Mouse (Mus musculus): ENCODE data around the gene Lin7a. TPM values are rescaled to one million over a fixed set of nuclear protein-coding genes. Genes with fewer than 3 reads are reported as not detected.

Lin7a gene
- polyA plus RNA-seq, 1 experiment from 2014 or later, result 1.4 TPM

GRCm38 (mm10) chr10:107244211-107244610, 27.3 kb upstream of the Lin7a start:
- Histone ChIP-seq H3K27me3 (ENCODE audit: insufficient read depth, low read length) (no peaks in the 10 kb centered on the region), H3K4me2 (ENCODE audit: low read depth, low read length) (no peak overlapping the region), H3K4me3 (ENCODE audit: low read depth, low read length) (no peak overlapping the region), H3K9me3 (ENCODE audit: low read length) (no peaks in the 10 kb centered on the region), H3K36me3 (replicated peaks; ENCODE audit: insufficient read depth, low read length) (no peaks in the 10 kb centered on the region), H3K4me1 (ENCODE audit: insufficient read depth) (no peaks in the 10 kb centered on the region), H3K27ac (ENCODE audit: low read depth) (no peak overlapping the region), H3K9ac (replicated peaks) (no peak overlapping the region)
- no peak for TF ChIP-seq CTCF (IDR thresholded peaks at IDR 0.05; ENCODE audit: low read depth)
- no peak for ATAC-seq
- WGBS (ENCODE audit: insufficient replicate concordance), result 68% methylated on average over 2 of the region's 2 CpGs
- no peak for DNase-seq

DNA sequence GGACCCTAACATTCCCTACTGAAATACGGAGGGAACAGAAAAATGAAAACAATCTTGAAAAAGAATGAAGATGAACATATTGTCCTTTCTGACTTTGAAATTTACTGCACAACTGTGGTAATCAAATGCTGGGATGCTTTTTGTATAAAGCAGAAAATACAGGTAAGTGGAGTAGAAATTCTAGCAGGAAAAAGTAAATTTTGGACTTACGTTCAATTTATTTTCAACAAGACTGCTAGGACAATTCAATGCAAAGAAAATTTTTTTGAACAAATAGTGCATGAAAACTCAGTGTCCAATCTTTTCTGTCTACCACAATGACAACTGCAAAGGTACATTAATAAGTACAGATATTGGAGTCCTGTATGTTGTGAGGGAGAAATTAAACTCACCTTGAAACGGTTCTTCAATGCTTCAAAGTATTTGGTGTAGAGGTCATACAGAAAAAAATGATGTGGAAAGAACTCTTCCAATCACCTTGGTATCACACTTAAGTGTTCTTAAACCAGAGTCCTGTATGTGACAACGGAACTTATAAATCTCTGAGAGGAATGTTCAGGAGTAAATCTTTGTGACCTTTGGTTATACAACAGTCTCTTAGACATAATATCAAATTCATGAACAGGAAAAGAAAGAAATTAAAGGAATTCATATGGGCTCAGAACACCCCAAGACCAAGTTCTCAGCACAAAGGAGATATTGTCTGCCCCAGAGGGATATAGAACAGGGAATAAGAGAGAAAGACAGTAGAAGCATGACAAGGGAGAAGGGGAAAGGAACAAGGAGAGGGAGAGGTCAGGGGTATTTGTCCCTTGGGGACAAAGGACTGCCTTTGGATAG, 26.6 kb upstream of the Lin7a start:
- Histone ChIP-seq H3K36me3 (replicated peaks; ENCODE audit: insufficient read depth, low read length) (no peaks in the 10 kb centered on the region), H3K27ac (ENCODE audit: low read depth) (no peak overlapping the region), H3K4me3 (ENCODE audit: low read depth, low read length) (no peak overlapping the region), H3K4me1 (ENCODE audit: insufficient read depth) (no peaks in the 10 kb centered on the region), H3K27me3 (ENCODE audit: insufficient read depth, low read length) (no peaks in the 10 kb centered on the region), H3K9ac (replicated peaks) (no peak overlapping the region), H3K4me2 (ENCODE audit: low read depth, low read length) (no peak overlapping the region), H3K9me3 (ENCODE audit: low read length) (no peaks in the 10 kb centered on the region)
- WGBS (ENCODE audit: insufficient replicate concordance), result 80% methylated on average over 4 of the region's 4 CpGs
- DNase-seq (no peak), ATAC-seq (no peak)
- TF ChIP-seq EP300 (IDR thresholded peaks at IDR 0.05; ENCODE audit: low read depth) (no peak), CTCF (IDR thresholded peaks at IDR 0.05; ENCODE audit: low read depth) (no peak)

DNA sequence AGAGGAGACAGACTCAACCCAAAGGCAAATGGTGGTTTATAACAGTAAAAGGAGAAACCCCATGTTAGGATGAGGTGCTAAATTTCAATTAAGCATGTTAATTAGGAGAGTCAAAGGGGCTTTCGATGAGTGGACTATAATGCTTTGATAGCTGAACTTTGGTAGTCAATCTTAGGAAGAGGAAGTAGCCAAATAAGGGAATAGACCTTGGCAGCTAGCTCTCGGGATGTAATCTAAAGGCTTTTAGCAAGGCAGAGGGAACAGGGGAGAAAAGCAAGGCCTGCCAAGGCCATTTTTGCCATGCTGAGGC, 26.0 kb upstream of the Lin7a start:
- H3K9me3 ChIP-seq (ENCODE audit: low read length), result no peaks in the 10 kb centered on the region
- no peaks in the 10 kb centered on the region for H3K27me3 ChIP-seq (ENCODE audit: insufficient read depth, low read length)
- WGBS (ENCODE audit: insufficient replicate concordance), result 44% methylated on average over 2 of the region's 2 CpGs
- no peak overlapping the region for H3K4me3 ChIP-seq (ENCODE audit: low read depth, low read length)
- no peak for ATAC-seq
- no peak overlapping the region for H3K27ac ChIP-seq (ENCODE audit: low read depth)
- no peak for DNase-seq
- no peak overlapping the region for H3K4me2 ChIP-seq (ENCODE audit: low read depth, low read length)
- no peak overlapping the region for H3K9ac ChIP-seq (replicated peaks)
- no peaks in the 10 kb centered on the region for H3K4me1 ChIP-seq (ENCODE audit: insufficient read depth)
- no peaks in the 10 kb centered on the region for H3K36me3 ChIP-seq (replicated peaks; ENCODE audit: insufficient read depth, low read length)
- no peak for TF ChIP-seq CTCF (IDR thresholded peaks at IDR 0.05; ENCODE audit: low read depth)

DNA sequence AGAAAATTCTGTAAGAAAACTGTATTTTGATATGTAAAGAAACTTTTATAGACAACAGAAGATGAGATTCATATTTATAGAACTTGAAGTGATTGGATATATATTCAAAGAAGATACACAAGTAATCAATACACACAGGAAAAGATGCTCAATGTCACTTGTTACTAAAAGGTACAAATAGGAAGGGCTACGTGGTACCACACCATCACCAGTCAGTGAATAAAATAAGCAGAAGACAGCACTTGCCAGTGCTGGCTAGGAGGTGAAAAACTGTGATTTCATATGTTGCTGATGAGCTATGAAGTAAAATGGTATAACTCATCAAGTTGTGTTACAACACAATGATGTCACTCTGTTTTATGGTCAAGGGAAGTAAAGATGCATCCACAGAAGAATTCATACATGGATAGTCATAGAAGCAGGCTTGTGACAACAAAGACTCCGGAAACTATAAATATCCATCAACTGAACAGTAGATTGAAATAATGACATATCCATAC, 25.5 kb upstream of the Lin7a start:
- Histone ChIP-seq H3K36me3 (replicated peaks; ENCODE audit: insufficient read depth, low read length) (no peaks in the 10 kb centered on the region), H3K9me3 (ENCODE audit: low read length) (no peaks in the 10 kb centered on the region), H3K4me3 (ENCODE audit: low read depth, low read length) (no peak overlapping the region), H3K27ac (ENCODE audit: low read depth) (no peak overlapping the region), H3K4me1 (ENCODE audit: insufficient read depth) (no peaks in the 10 kb centered on the region), H3K9ac (replicated peaks) (no peak overlapping the region), H3K27me3 (ENCODE audit: insufficient read depth, low read length) (no peaks in the 10 kb centered on the region), H3K4me2 (ENCODE audit: low read depth, low read length) (no peak overlapping the region)
- DNase-seq (no peak), ATAC-seq (no peak)
- TF ChIP-seq EP300 (IDR thresholded peaks at IDR 0.05; ENCODE audit: low read depth) (no peak), CTCF (IDR thresholded peaks at IDR 0.05; ENCODE audit: low read depth) (no peak)
- WGBS (ENCODE audit: insufficient replicate concordance), result 79% methylated on average over 2 of the region's 2 CpGs

DNA sequence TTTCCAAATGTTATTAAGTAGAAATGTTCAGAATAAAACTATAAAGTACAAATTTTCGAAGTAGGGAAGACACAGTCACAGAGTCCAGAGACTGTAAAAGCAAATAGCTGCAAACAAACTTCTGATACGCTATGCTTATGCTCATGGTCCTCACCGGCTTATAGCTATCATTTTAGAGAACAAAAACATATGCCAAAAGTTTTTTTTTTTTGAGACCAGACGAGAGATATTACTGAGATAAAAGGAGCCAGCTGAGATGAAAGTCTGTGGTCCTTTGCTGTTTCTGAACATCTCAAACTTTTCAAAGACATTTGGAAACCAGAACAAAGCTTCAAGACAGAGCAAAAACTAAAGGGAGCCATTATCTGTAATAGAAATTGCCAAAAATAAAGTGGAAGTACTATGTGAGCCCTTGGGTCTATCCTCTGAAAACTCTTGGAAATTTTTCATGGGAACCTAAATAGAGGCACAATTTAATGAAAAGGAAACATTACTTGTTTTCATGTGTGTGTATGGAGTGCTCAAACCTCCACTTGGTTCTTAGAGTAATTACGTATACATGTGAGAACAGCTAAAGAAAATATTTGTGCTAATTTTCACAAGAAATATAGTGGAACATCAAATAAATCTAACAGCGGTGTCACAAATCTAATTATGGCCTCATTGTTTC, 24.4 kb upstream of the Lin7a start:
- ATAC-seq, result no peak
- H3K4me1 ChIP-seq (ENCODE audit: insufficient read depth), result no peaks in the 10 kb centered on the region
- H3K27me3 ChIP-seq (ENCODE audit: insufficient read depth, low read length), result no peaks in the 10 kb centered on the region
- no peak overlapping the region for H3K4me3 ChIP-seq (ENCODE audit: low read depth, low read length)
- DNase-seq, result no peak
- H3K27ac ChIP-seq (ENCODE audit: low read depth), result no peak overlapping the region
- H3K36me3 ChIP-seq (replicated peaks; ENCODE audit: insufficient read depth, low read length), result no peaks in the 10 kb centered on the region
- no peak overlapping the region for H3K4me2 ChIP-seq (ENCODE audit: low read depth, low read length)
- WGBS (ENCODE audit: insufficient replicate concordance), result 74% methylated on average over 6 of the region's 6 CpGs
- TF ChIP-seq EP300 (IDR thresholded peaks at IDR 0.05; ENCODE audit: low read depth) (no peak), CTCF (IDR thresholded peaks at IDR 0.05; ENCODE audit: low read depth) (no peak)
- no peaks in the 10 kb centered on the region for H3K9me3 ChIP-seq (ENCODE audit: low read length)
- H3K9ac ChIP-seq (replicated peaks), result no peak overlapping the region

DNA sequence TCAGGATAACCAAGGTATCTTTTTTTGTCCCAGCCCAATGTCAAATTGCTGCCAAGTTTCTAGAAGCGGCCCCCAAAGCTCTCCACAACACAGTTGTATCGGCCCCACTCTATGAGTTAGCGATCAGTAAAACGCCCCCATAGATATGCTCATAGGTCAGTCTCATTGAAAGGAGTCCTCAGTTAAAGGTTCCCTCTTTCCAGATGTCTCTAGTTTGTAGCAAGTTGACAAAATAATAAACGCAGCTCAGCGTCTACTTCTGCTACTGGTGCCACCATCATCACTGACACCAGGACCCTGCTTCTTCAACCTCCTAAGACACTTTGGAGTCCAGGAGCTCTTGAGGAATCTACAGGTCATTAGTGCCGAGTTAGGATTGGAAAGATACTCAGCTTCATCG, 23.0 kb upstream of the Lin7a start:
- H3K27ac ChIP-seq (ENCODE audit: low read depth), result no peak overlapping the region
- TF ChIP-seq CTCF (IDR thresholded peaks at IDR 0.05; ENCODE audit: low read depth) (no peak), EP300 (IDR thresholded peaks at IDR 0.05; ENCODE audit: low read depth) (no peak)
- no peak for DNase-seq
- 80% methylated on average over 8 of the region's 8 CpGs for WGBS (ENCODE audit: insufficient replicate concordance)
- no peaks in the 10 kb centered on the region for H3K36me3 ChIP-seq (replicated peaks; ENCODE audit: insufficient read depth, low read length)
- H3K27me3 ChIP-seq (ENCODE audit: insufficient read depth, low read length), result no peaks in the 10 kb centered on the region
- no peak overlapping the region for H3K9ac ChIP-seq (replicated peaks)
- no peak overlapping the region for H3K4me3 ChIP-seq (ENCODE audit: low read depth, low read length)
- no peaks in the 10 kb centered on the region for H3K9me3 ChIP-seq (ENCODE audit: low read length)
- no peak for ATAC-seq
- no peak overlapping the region for H3K4me2 ChIP-seq (ENCODE audit: low read depth, low read length)
- H3K4me1 ChIP-seq (ENCODE audit: insufficient read depth), result no peaks in the 10 kb centered on the region

Measured in liver, postnatal 0 days (tissue).